Mouse (Mus musculus) CH12.LX (cell line): Measurements from ENCODE around the gene Zswim3. TPM values are rescaled to one million over a fixed set of nuclear protein-coding genes. Genes with fewer than 3 reads are reported as not detected.

ENCODE experiments used
- DNase-seq: peaks from one replicate; pipeline ENCODE4 v3.0.0-alpha.2; 2013; ENCODE audit errors: extremely low read depth
- H3K27ac ChIP-seq: 2 replicates; pipeline ENCODE4 v1.5.1; 2012; ENCODE audit warnings: low read depth, mild to moderate bottlenecking, control low read depth, moderate library complexity; ENCODE audit not compliant: insufficient read depth
- H3K27me3 ChIP-seq: replicated peaks from 2 replicates; pipeline ENCODE3; 2012; ENCODE audit warnings: inconsistent platforms
- H3K36me3 ChIP-seq, 2 experiments: replicated peaks in 1 of 2; 2 replicates each; pipeline versions ENCODE3 to v1.6.1; 2012; ENCODE audit warnings: inconsistent platforms in 1 of 2, low read length in 1 of 2, mild to moderate bottlenecking in 1 of 2, mixed read lengths in 1 of 2, moderate library complexity in 1 of 2; ENCODE audit not compliant: control insufficient read depth in 1 of 2, insufficient read depth in 1 of 2
- H3K4me1 ChIP-seq, 2 experiments: 2 replicates each; pipeline ENCODE4 v1.6.1; 2012; ENCODE audit warnings: inconsistent platforms in 1 of 2, moderate library complexity in 1 of 2; ENCODE audit not compliant: insufficient read depth in 2 of 2, control insufficient read depth in 1 of 2
- H3K4me2 ChIP-seq: 2 replicates; pipeline ENCODE4 v1.6.1; 2012; ENCODE audit warnings: low read depth, mild to moderate bottlenecking, control low read depth; ENCODE audit not compliant: poor library complexity, insufficient read depth, severe bottlenecking
- H3K4me3 ChIP-seq, 3 experiments: fragments of 150-350 bp in 1 of 3; sonication (generic) in 1 of 3; replicated peaks in 1 of 3; 2 replicates each; pipeline versions ENCODE3 to v1.5.1; 2011 to 2012; ENCODE audit warnings: low read depth in 2 of 3, low read length in 2 of 3, mild to moderate bottlenecking in 2 of 3, moderate library complexity in 2 of 3, control low read depth in 1 of 3, improper control_type of control experiment in 1 of 3, inconsistent platforms in 1 of 3, mixed read lengths in 1 of 3; ENCODE audit not compliant: poor library complexity in 1 of 3
- H3K79me2 ChIP-seq: replicated peaks from 2 replicates; pipeline ENCODE4 v1.6.1; 2012; ENCODE audit warnings: mild to moderate bottlenecking, moderate library complexity; ENCODE audit not compliant: control insufficient read depth, poor library complexity, insufficient read depth, severe bottlenecking; ENCODE audit errors: extremely low read depth
- H3K9ac ChIP-seq: 2 replicates; pipeline ENCODE4 v1.6.1; 2012; ENCODE audit warnings: low read depth, mild to moderate bottlenecking, control low read depth, moderate library complexity; ENCODE audit not compliant: insufficient read depth
- H3K9me3 ChIP-seq: replicated peaks from 2 replicates; pipeline ENCODE3; 2012; ENCODE audit warnings: low read length, inconsistent platforms, mixed read lengths
- CTCF ChIP-seq, 2 experiments: IDR thresholded peaks in 1 of 2; conservative IDR thresholded peaks in 1 of 2; 2 replicates each; pipeline ENCODE4 v1.5.1; 2011 to 2012; ENCODE audit warnings: low read depth in 2 of 2, low read length in 2 of 2, improper control_type of control experiment in 1 of 2, inconsistent platforms in 1 of 2, mild to moderate bottlenecking in 1 of 2, moderate library complexity in 1 of 2
- E2F4 ChIP-seq: IDR thresholded peaks from 2 replicates; pipeline ENCODE4 v1.6.1; 2011; ENCODE audit warnings: low read depth, low read length, improper control_type of control experiment; ENCODE audit not compliant: insufficient replicate concordance
- GABPA ChIP-seq: IDR thresholded peaks from 2 replicates; pipeline ENCODE4 v1.6.1; 2012; ENCODE audit warnings: low read depth, low read length, improper control_type of control experiment, inconsistent platforms; ENCODE audit not compliant: insufficient replicate concordance
- IRF4 ChIP-seq: IDR thresholded peaks from 2 replicates; pipeline ENCODE4 v1.6.1; 2014; ENCODE audit warnings: low read depth, mild to moderate bottlenecking, inconsistent platforms, low read length, improper control_type of control experiment
- JUN ChIP-seq: IDR thresholded peaks from 2 replicates; pipeline ENCODE4 v1.6.1; 2011; ENCODE audit warnings: low read depth, mild to moderate bottlenecking, low read length, improper control_type of control experiment, moderate library complexity; ENCODE audit not compliant: insufficient read depth
- JUND ChIP-seq: conservative IDR thresholded peaks from 2 replicates; pipeline ENCODE4 v1.6.1; 2011; ENCODE audit warnings: low read depth, low read length, improper control_type of control experiment
- KAT2A ChIP-seq: IDR thresholded peaks from 2 replicates; pipeline ENCODE4 v1.6.1; 2012; ENCODE audit warnings: low read length, improper control_type of control experiment, inconsistent platforms; ENCODE audit not compliant: insufficient replicate concordance
- MAZ ChIP-seq: IDR thresholded peaks from 2 replicates; pipeline ENCODE4 v1.6.1; 2012; ENCODE audit warnings: low read depth, mild to moderate bottlenecking, inconsistent platforms, low read length, improper control_type of control experiment, moderate library complexity
- MEF2A ChIP-seq: IDR thresholded peaks from 2 replicates; pipeline ENCODE4 v1.6.1; 2014; ENCODE audit warnings: low read depth, mild to moderate bottlenecking, inconsistent platforms, low read length, improper control_type of control experiment, borderline replicate concordance
- MXI1 ChIP-seq: IDR thresholded peaks from 2 replicates; pipeline ENCODE4 v1.6.1; 2011; ENCODE audit warnings: mild to moderate bottlenecking, low read depth, low read length, improper control_type of control experiment
- MYC ChIP-seq: IDR thresholded peaks from 2 replicates; pipeline ENCODE4 v1.6.1; 2011; ENCODE audit warnings: low read depth, mild to moderate bottlenecking, improper control_type of control experiment, low read length
- PAX5 ChIP-seq: IDR thresholded peaks from 2 replicates; pipeline ENCODE4 v1.6.1; 2012; ENCODE audit warnings: low read length, inconsistent platforms, mixed read lengths
- POLR2A ChIP-seq: IDR thresholded peaks from 2 replicates; pipeline ENCODE4 v1.6.1; 2011; ENCODE audit warnings: low read depth, mild to moderate bottlenecking, improper control_type of control experiment, low read length
- POLR2AphosphoS2 ChIP-seq: IDR thresholded peaks from 2 replicates; pipeline ENCODE4 v1.6.1; 2011; ENCODE audit warnings: low read depth, low read length, improper control_type of control experiment
- SMC3 ChIP-seq: IDR thresholded peaks from 2 replicates; pipeline ENCODE4 v1.6.1; 2011; ENCODE audit warnings: low read depth, low read length, improper control_type of control experiment
- TBP ChIP-seq: conservative IDR thresholded peaks from 2 replicates; pipeline ENCODE4 v1.6.1; 2011; ENCODE audit warnings: low read depth, low read length, improper control_type of control experiment
- UBTF ChIP-seq: IDR thresholded peaks from 2 replicates; pipeline ENCODE4 v1.6.1; 2012; ENCODE audit warnings: low read depth, mild to moderate bottlenecking, inconsistent platforms, low read length, improper control_type of control experiment, moderate library complexity
- ZNF384 ChIP-seq: IDR thresholded peaks from 2 replicates; pipeline ENCODE4 v1.6.1; 2012; ENCODE audit warnings: low read depth, low read length, improper control_type of control experiment, inconsistent platforms
- dilution Hi-C: fragments of 300-500 bp; cut with MboI; formaldehyde crosslinking; loops from 2 replicates; pipeline ENCODE4 v1.14.3; 2020; ENCODE audit warnings: low sequenced_read_pairs; ENCODE audit not compliant: extremely low pct_unique_long_range_greater_than_20kb, extremely low pct_ligation_motif_present
- in situ Hi-C: fragments of 300-500 bp; cut with MboI; formaldehyde crosslinking; loops from 3 replicates; pipeline ENCODE4 v1.14.3; 2019; ENCODE audit warnings: low sequenced_read_pairs, low pct_ligation_motif_present, low pct_unique_long_range_greater_than_20kb, mixed read lengths
- polyA plus RNA-seq: library from polyadenylated mRNA; unstranded; fragments of >175 nt; gene quantifications from 2 replicates; pipeline ENCODE4 v1.2.1, GENCODE M21; 2012; ENCODE audit warnings: low read depth; ENCODE audit not compliant: insufficient read length
- total RNA-seq, 2 experiments: library from RNA; depleted of rRNA; stranded (reverse); fragments of 300-350 nt in 1 of 2; fragments of >200 nt in 1 of 2; gene quantifications; 2 replicates each; pipeline ENCODE4 v1.2.3; 2012 to 2014

Zswim3 gene
- total and polyA plus RNA-seq, 3 experiments = 2.3 to 3.5 (median 2.5) TPM

DNA sequence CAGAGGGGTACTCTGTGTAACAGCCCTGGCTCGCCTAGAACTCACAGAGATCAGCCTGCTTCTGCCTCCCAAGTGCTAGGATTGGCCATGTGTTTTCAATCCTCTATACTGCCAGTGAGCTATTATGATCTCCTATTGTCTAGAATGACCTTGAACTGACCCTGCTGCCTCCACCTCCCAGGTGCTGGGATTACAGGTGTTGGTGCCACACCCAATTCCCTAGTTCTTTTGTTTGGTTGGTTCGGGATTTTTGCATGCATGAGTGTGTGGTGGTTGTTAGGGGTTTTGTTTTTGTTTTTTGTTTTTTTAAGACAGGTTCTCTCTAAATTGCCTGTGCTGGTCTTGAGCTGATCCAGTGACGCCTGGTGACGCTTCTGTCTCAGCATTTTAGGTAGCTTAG is 19.1 kb downstream of the Zswim3 start:
- dilution Hi-C loops = no loop called here
- in situ Hi-C loops = no loop called here

DNA sequence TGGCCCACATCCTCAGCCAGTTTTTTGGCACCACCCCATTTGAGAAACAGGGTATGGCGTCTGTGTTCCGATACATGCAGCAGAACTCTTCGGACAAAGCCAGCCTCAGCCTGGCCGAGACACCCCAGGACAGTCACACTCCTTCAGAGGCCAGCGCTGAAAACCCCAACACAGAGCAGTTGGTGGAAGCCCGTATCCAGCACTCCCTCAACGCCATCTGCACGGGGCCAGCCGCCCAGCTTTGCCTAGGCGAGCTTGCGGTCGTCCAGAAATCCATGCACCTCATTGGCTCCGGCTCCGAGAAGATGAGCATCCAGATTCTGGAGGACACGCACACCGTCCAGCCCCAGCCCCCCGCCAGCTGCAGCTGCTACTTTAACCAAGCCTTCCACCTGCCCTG is 20.6 kb downstream of the Zswim3 start:
- TF ChIP-seq JUN = no peak
- TF ChIP-seq UBTF = no peak
- TF ChIP-seq PAX5 = no peak

More for the DNA sequence above, 19.1 kb downstream of the Zswim3 start:
- H3K79me2 ChIP-seq = no peaks in the 10 kb centered on the region; the same call in 1 of the 2 replicates
- H3K36me3 ChIP-seq = peaks cover 42 to 69% of the 10 kb centered on the region in 2 experiments
- no peak for DNase-seq
- no peaks in the 10 kb centered on the region for H3K27me3 ChIP-seq
- no peak overlapping the region for H3K9ac ChIP-seq
- no peaks in the 10 kb centered on the region for H3K9me3 ChIP-seq
- H3K4me3 ChIP-seq = no peak overlapping the region
- peak overlapping the region; percentile 35; the same call in 1 of the 2 replicates for H3K4me2 ChIP-seq
- TF ChIP-seq UBTF (no peak), SMC3 (no peak), GABPA (no peak), TBP (no peak), MAZ (no peak), CTCF (conservative IDR thresholded peaks at IDR 0.05 in 1 of 2, IDR thresholded peaks at IDR 0.05 in 1 of 2; ENCODE audit: low read depth in 2 of 2, low read length in 2 of 2) (no peak), MXI1 (no peak)
- H3K27ac ChIP-seq = no peak overlapping the region
- peaks cover 0 to 33% of the 10 kb centered on the region in 2 experiments; a peak in 3 of 4 replicates for H3K4me1 ChIP-seq

DNA sequence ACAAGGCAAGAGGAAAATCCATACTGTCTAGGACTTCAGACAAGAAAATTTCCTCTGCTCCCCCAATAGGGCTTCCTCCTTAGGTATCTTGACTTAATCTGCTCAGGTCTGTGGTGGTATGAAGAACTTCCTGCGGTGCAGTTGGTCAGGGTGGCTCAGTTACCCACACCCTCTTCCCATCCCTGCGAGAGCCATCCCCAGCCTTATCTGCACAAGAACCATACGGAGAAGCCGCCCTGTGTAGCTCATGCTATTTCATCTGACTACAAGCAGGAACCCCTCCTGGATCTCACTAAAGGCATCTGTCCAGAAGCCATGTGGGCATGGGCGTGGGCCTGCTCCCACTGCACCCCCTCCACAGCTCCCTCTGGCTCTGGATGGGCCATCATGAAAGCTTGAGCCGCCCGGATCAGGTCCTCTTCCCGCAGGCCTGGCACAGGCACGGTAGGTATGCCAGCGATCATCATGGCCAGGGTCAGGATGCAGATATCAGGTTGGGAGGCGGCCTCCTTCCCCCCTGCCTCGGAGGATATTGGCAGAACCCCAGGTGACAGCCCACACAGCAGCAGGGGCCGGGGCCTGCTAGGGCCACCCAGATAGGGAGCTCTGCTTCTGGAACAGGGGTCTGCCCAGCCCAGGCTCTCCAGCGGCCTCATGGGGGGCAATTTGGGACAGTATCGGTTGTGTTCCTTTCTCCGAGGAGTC is 22.4 kb downstream of the Zswim3 start:
- dilution Hi-C loops (no loop called here), in situ Hi-C loops (no loop called here)
- Histone ChIP-seq H3K4me1 (peaks cover 5 to 55% of the 10 kb centered on the region in 2 experiments), H3K27ac (no peak overlapping the region), H3K4me2 (no peak overlapping the region), H3K27me3 (no peaks in the 10 kb centered on the region), H3K36me3 (peaks cover 31 to 45% of the 10 kb centered on the region in 2 experiments), H3K9ac (no peak overlapping the region), H3K79me2 (no peaks in the 10 kb centered on the region; the same call in 1 of the 2 replicates), H3K4me3 (no peak overlapping the region), H3K9me3 (no peaks in the 10 kb centered on the region)
- DNase-seq = no peak
- no peak for TF ChIP-seq POLR2A
- TF ChIP-seq KAT2A = no peak
- TF ChIP-seq SMC3 = no peak
- TF ChIP-seq ZNF384 = no peak
- TF ChIP-seq MEF2A = no peak
- TF ChIP-seq E2F4 = no peak
- TF ChIP-seq MAZ = no peak
- no peak for TF ChIP-seq MYC
- no peak for TF ChIP-seq POLR2AphosphoS2
- no peak for TF ChIP-seq JUND
- no peak for TF ChIP-seq IRF4
- TF ChIP-seq GABPA = no peak
- TF ChIP-seq JUN = no peak

More for the DNA sequence above, 20.6 kb downstream of the Zswim3 start:
- in situ Hi-C loops (no loop called here), dilution Hi-C loops (no loop called here)
- Histone ChIP-seq H3K27me3 (no peaks in the 10 kb centered on the region), H3K9me3 (no peaks in the 10 kb centered on the region), H3K4me3 (no peak overlapping the region), H3K9ac (no peak overlapping the region), H3K4me1 (peaks cover 0 to 43% of the 10 kb centered on the region in 2 experiments; a peak in 3 of 4 replicates), H3K4me2 (no peak overlapping the region), H3K79me2 (no peaks in the 10 kb centered on the region; the same call in 1 of the 2 replicates), H3K36me3 (peaks cover 38 to 58% of the 10 kb centered on the region in 2 experiments), H3K27ac (no peak overlapping the region)
- no peak for DNase-seq
